Mouse (Mus musculus): ENCODE data around the gene Kif21b. TPM values are rescaled to one million over a fixed set of nuclear protein-coding genes. Genes with fewer than 3 reads are reported as not detected.

Kif21b gene
- total and polyA plus RNA-seq, 3 experiments = 0.78 to 2.7 (median 0.98) TPM

DNA sequence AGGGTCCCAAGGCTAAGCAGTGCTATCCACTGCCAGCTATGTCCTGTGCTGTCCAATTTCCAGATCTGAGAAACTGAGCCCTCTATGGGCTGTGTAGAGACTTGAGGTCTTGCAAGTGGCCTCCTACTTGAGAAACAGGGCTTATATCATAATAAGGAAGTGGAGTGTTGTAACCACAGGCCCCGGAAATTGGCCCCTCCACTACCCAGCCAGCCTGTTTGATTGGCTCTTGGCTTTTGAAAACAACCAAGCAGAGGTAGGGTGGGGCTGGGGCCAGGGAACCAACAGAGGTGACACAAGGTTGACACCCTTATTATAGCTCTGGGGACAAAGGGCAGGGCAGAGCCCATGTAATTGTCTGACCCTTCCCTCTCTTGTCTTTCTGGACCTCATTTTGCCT is 3.9 kb downstream of the Kif21b start:
- no peak overlapping the region for H3K9ac ChIP-seq (ENCODE audit: low read depth, low read length)
- intact Hi-C loops (cut with DNase I) = no loop called here
- 42% methylated on average over 1 of the region's 1 CpGs for WGBS
- H3K36me3 ChIP-seq (ENCODE audit: control insufficient read depth, insufficient read depth, low read length) = no peaks in the 10 kb centered on the region
- H3K27me3 ChIP-seq (ENCODE audit: control insufficient read depth, insufficient read depth, low read length) = peaks cover 4% of the 10 kb centered on the region
- no peak overlapping the region for H3K27ac ChIP-seq
- H3K79me2 ChIP-seq (replicated peaks; ENCODE audit: control insufficient read depth, insufficient read depth, low read length) = no peaks in the 10 kb centered on the region
- TF ChIP-seq EP300 (IDR thresholded peaks at IDR 0.05; ENCODE audit: insufficient read depth, low read depth, low read length) (no peak), CTCF (IDR thresholded peaks at IDR 0.05) (no peak), POLR2A (IDR thresholded peaks at IDR 0.05; ENCODE audit: insufficient read depth, low read depth, low read length) (no peak)
- no peak overlapping the region for H3K4me3 ChIP-seq
- peak in 1 of 2 experiments; percentile 78 for DNase-seq
- H3K4me1 ChIP-seq (ENCODE audit: control insufficient read depth, insufficient read depth, low read length) = peaks cover 16% of the 10 kb centered on the region

- no peaks in the 10 kb centered on the region for H3K79me2 ChIP-seq (replicated peaks; ENCODE audit: control insufficient read depth, insufficient read depth, low read length)
- TF ChIP-seq POLR2A (IDR thresholded peaks at IDR 0.05; ENCODE audit: insufficient read depth, low read depth, low read length) = no peak
- no peak for TF ChIP-seq EP300 (IDR thresholded peaks at IDR 0.05; ENCODE audit: insufficient read depth, low read depth, low read length)
- TF ChIP-seq CTCF (IDR thresholded peaks at IDR 0.05) = no peak
- intact Hi-C loops (cut with DNase I) = no loop called here
- no peak overlapping the region; the same call in 1 of the 2 replicates for H3K27ac ChIP-seq
- H3K27me3 ChIP-seq (ENCODE audit: control insufficient read depth, insufficient read depth, low read length) = peaks cover 4% of the 10 kb centered on the region
- no peaks in the 10 kb centered on the region for H3K36me3 ChIP-seq (ENCODE audit: control insufficient read depth, insufficient read depth, low read length)
- H3K9ac ChIP-seq (ENCODE audit: low read depth, low read length) = no peak overlapping the region
- WGBS = 88% methylated on average over 6 of the region's 6 CpGs
- no peak overlapping the region for H3K4me3 ChIP-seq
- peaks cover 14% of the 10 kb centered on the region for H3K4me1 ChIP-seq (ENCODE audit: control insufficient read depth, insufficient read depth, low read length)
- no peak for DNase-seq
These were observed 4.7 kb downstream of the Kif21b start for GRCm38 (mm10) chr1:136135777-136136444.

- Histone ChIP-seq H3K4me1 (ENCODE audit: control insufficient read depth, insufficient read depth, low read length) (peaks cover 13% of the 10 kb centered on the region), H3K9ac (ENCODE audit: low read depth, low read length) (no peak overlapping the region), H3K27ac (no peak overlapping the region), H3K27me3 (ENCODE audit: control insufficient read depth, insufficient read depth, low read length) (peaks cover 1% of the 10 kb centered on the region), H3K36me3 (ENCODE audit: control insufficient read depth, insufficient read depth, low read length) (no peaks in the 10 kb centered on the region), H3K79me2 (replicated peaks; ENCODE audit: control insufficient read depth, insufficient read depth, low read length) (no peaks in the 10 kb centered on the region), H3K4me3 (no peak overlapping the region)
- DNase-seq = no peak
- intact Hi-C loops (cut with DNase I) = no loop called here
- no peak for TF ChIP-seq POLR2A (IDR thresholded peaks at IDR 0.05; ENCODE audit: insufficient read depth, low read depth, low read length)
- TF ChIP-seq CTCF (IDR thresholded peaks at IDR 0.05) = no peak
- no peak for TF ChIP-seq EP300 (IDR thresholded peaks at IDR 0.05; ENCODE audit: insufficient read depth, low read depth, low read length)
- 69% methylated on average over 4 of the region's 4 CpGs for WGBS
These were observed 5.4 kb downstream of the Kif21b start for GRCm38 (mm10) chr1:136136547-136136946.

GRCm38 (mm10) chr1:136137071-136137531 is 5.9 kb downstream of the Kif21b start:
- Histone ChIP-seq H3K27me3 (ENCODE audit: control insufficient read depth, insufficient read depth, low read length) (no peaks in the 10 kb centered on the region), H3K27ac (no peak overlapping the region), H3K36me3 (ENCODE audit: control insufficient read depth, insufficient read depth, low read length) (no peaks in the 10 kb centered on the region), H3K9ac (ENCODE audit: low read depth, low read length) (no peak overlapping the region), H3K4me3 (no peak overlapping the region), H3K4me1 (ENCODE audit: control insufficient read depth, insufficient read depth, low read length) (peaks cover 13% of the 10 kb centered on the region), H3K79me2 (replicated peaks; ENCODE audit: control insufficient read depth, insufficient read depth, low read length) (no peaks in the 10 kb centered on the region)
- no peak for DNase-seq
- no peak for TF ChIP-seq EP300 (IDR thresholded peaks at IDR 0.05; ENCODE audit: insufficient read depth, low read depth, low read length)
- no peak for TF ChIP-seq POLR2A (IDR thresholded peaks at IDR 0.05; ENCODE audit: insufficient read depth, low read depth, low read length)
- no peak for TF ChIP-seq CTCF (IDR thresholded peaks at IDR 0.05)
- 53% methylated on average over 7 of the region's 7 CpGs for WGBS
- intact Hi-C loops (cut with DNase I) = no loop called here

GRCm38 (mm10) chr1:136137575-136137974 is 6.4 kb downstream of the Kif21b start:
- intact Hi-C loops (cut with DNase I) = no loop called here
- no peak overlapping the region for H3K9ac ChIP-seq (ENCODE audit: low read depth, low read length)
- DNase-seq = peak in 1 of 2 experiments; percentile 48
- H3K27me3 ChIP-seq (ENCODE audit: control insufficient read depth, insufficient read depth, low read length) = no peaks in the 10 kb centered on the region
- peaks cover 12% of the 10 kb centered on the region for H3K4me1 ChIP-seq (ENCODE audit: control insufficient read depth, insufficient read depth, low read length)
- no peak overlapping the region for H3K27ac ChIP-seq
- TF ChIP-seq EP300 (IDR thresholded peaks at IDR 0.05; ENCODE audit: insufficient read depth, low read depth, low read length) = no peak
- no peak for TF ChIP-seq POLR2A (IDR thresholded peaks at IDR 0.05; ENCODE audit: insufficient read depth, low read depth, low read length)
- TF ChIP-seq CTCF (IDR thresholded peaks at IDR 0.05) = no peak
- 12% methylated on average over 4 of the region's 4 CpGs for WGBS
- no peak overlapping the region for H3K4me3 ChIP-seq
- no peaks in the 10 kb centered on the region for H3K79me2 ChIP-seq (replicated peaks; ENCODE audit: control insufficient read depth, insufficient read depth, low read length)
- no peaks in the 10 kb centered on the region for H3K36me3 ChIP-seq (ENCODE audit: control insufficient read depth, insufficient read depth, low read length)

DNA sequence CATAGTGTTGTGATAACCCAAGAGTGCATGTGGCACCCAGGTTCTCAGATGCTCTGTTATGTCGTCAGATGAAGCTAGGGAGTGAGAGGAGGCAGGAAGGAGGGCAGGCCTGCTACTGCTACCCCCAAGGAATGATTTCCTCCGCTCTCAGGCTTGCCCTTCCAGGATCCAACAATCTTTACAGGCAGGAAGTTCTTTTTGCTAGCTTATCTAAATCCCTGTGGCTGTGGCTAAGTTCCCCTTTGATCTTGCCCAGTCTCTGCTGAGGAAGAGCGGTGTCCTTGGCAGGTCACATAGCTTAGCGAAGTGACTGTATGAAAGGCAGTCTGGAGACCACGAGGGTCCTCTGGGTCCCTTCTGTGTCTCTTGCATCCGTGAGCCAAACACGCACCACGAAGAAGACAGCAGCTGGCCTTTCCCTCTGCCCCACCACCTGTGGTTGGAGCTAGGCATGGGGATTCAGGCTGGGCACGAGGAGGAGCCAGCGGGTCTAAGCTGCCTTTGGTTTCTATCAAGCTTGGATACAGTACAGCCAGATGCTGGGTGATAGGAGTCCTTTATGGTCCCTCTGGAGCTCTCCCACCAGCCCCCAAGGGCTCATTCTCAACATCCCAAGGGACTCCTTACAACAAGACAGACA is 7.1 kb downstream of the Kif21b start:
- H3K36me3 ChIP-seq (ENCODE audit: control insufficient read depth, insufficient read depth, low read length) = no peaks in the 10 kb centered on the region
- H3K79me2 ChIP-seq (replicated peaks; ENCODE audit: control insufficient read depth, insufficient read depth, low read length) = no peaks in the 10 kb centered on the region
- H3K4me1 ChIP-seq (ENCODE audit: control insufficient read depth, insufficient read depth, low read length) = peaks cover 12% of the 10 kb centered on the region
- no peak overlapping the region for H3K4me3 ChIP-seq
- TF ChIP-seq POLR2A (IDR thresholded peaks at IDR 0.05; ENCODE audit: insufficient read depth, low read depth, low read length) (no peak), CTCF (IDR thresholded peaks at IDR 0.05) (no peak), EP300 (IDR thresholded peaks at IDR 0.05; ENCODE audit: insufficient read depth, low read depth, low read length) (no peak)
- H3K27ac ChIP-seq = no peak overlapping the region
- DNase-seq = no peak
- intact Hi-C loops (cut with DNase I) = no loop called here
- H3K27me3 ChIP-seq (ENCODE audit: control insufficient read depth, insufficient read depth, low read length) = no peaks in the 10 kb centered on the region
- 41% methylated on average over 10 of the region's 10 CpGs for WGBS
- H3K9ac ChIP-seq (ENCODE audit: low read depth, low read length) = no peak overlapping the region

Data from heart, adult 2 months (tissue).